Mouse (Mus musculus): ENCODE data around the gene Cmtm3. TPM values are rescaled to one million over a fixed set of nuclear protein-coding genes. Genes with fewer than 3 reads are reported as not detected.
"Not testable (repeated sequence)": the region's sequence is repeated elsewhere in the genome, so short reads cannot be mapped to it uniquely, and the experiment has no call there.

Gene Cmtm3
- total RNA-seq (2014; rRNA removed; ENCODE audit: low replicate concordance): 22.3 and 29.0 TPM in 2 replicates
- 64.6 and 65.2 TPM in 2 replicates for polyA plus RNA-seq (2015; fragmentation: Nextera tagmentation; extraction: Ambion mirVana)

DNA sequence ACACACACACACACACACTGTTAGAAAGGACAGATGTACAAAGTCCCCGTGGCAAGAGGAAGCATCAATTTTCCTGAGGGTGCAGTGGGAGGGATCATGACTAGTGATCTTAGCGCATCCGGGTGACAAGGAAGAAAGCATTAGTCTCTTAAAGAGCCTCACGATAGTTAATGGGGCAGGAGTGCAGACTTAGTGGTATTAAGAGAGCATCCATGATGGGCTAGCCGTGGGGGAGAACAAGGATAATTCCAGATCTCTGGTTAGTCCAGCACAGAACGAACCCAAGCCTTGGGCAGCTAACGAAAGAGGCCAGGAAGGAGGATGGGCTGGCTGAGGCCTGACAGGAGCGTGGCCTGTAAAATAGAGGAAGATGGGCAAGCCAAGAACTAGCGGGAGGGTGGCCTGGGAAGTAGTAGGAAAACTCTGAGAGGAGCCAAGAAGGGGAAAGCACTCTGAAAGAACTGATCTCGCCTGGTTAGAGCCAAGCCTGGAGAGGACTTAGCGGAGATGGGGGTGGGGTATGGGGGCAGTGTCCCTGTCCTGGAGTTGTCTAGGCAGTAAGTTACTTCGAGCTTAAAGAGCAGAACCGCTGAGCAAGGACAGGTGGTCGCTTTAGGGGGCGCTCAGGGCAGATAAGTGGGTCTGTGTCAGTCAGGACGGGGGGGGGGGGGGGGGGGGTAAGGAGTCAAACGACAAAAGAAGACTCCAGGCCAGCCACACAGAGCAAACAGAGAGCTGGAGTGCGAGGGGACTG lies at the start of gene Cmtm3:
Gene Cmtm3 (plus strand): TSS at position 182 of the 754 bp plus-strand sequence.
- TF ChIP-seq EP300 (IDR thresholded peaks at IDR 0.05; ENCODE audit: low read depth): no peak
- TF ChIP-seq CTCF (IDR thresholded peaks at IDR 0.05; ENCODE audit: low read depth): no peak
- Histone ChIP-seq H3K27ac (ENCODE audit: low read depth) (peak within 1 kb of the TSS; percentile 90), H3K27me3 (ENCODE audit: control insufficient read depth, insufficient read depth, low read length) (no peaks in the 10 kb centered on the region)

DNA sequence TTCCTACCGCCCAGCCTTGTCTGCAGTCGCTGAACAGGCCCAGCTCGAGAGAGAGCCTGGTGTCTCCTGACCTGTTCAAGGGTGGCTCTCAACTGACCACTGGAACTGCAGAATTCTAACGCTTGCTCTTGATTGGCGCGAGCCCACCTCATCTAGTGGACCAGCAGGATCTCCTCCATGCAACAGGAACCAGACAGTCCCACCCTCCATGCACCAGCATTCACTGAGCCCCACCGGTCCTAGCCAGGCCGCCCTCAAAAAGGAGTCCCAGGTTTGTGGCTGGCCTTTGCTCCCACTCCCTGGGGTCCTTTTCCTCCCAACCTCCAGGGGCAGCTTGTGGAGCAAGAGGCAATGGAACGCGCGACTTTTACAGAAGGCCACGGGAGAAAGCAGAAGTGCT lies 46.1 kb upstream of the Cmtm3 start, which contains the start of gene Cmtm2a:
Gene Cmtm2a (minus strand): TSS at position 101 of the 400 bp plus-strand sequence.
- not testable (repeated sequence) for H3K4me2 ChIP-seq (ENCODE audit: low read depth, low read length); H3K9ac ChIP-seq (replicated peaks; ENCODE audit: low read depth, low read length); H3K36me3 ChIP-seq (replicated peaks; ENCODE audit: control insufficient read depth, insufficient read depth, low read length); H3K4me1 ChIP-seq (ENCODE audit: control insufficient read depth, insufficient read depth); H3K27me3 ChIP-seq (ENCODE audit: control insufficient read depth, insufficient read depth, low read length); DNase-seq (ENCODE audit: low spot score); H3K27ac ChIP-seq (ENCODE audit: low read depth); H3K9me3 ChIP-seq (replicated peaks; ENCODE audit: control insufficient read depth, low read length); H3K4me3 ChIP-seq (ENCODE audit: low read depth, low read length); ATAC-seq (ENCODE audit: insufficient read depth, low read depth)
- WGBS: 71% methylated on average over 9 of the region's 12 CpGs

More for the DNA sequence above, at the start of gene Cmtm3:
- ATAC-seq (ENCODE audit: insufficient read depth, low read depth): no peak
- H3K4me3 ChIP-seq (ENCODE audit: low read depth, low read length): peak within 1 kb of the TSS; percentile 63
- DNase-seq (ENCODE audit: low spot score): peak; percentile 45
- 24% methylated on average over 17 of the region's 18 CpGs for WGBS
- H3K36me3 ChIP-seq (replicated peaks; ENCODE audit: control insufficient read depth, insufficient read depth, low read length): no peaks in the 10 kb centered on the region; the same call in 1 of the 2 replicates
- no peaks in the 10 kb centered on the region; the same call in 1 of the 2 replicates for H3K4me1 ChIP-seq (ENCODE audit: control insufficient read depth, insufficient read depth)
- peak within 1 kb of the TSS; percentile 85 for H3K4me2 ChIP-seq (ENCODE audit: low read depth, low read length)
- peak within 1 kb of the TSS; percentile 73 for H3K9ac ChIP-seq (replicated peaks; ENCODE audit: low read depth, low read length)
- no peaks in the 10 kb centered on the region for H3K9me3 ChIP-seq (replicated peaks; ENCODE audit: control insufficient read depth, low read length)

DNA sequence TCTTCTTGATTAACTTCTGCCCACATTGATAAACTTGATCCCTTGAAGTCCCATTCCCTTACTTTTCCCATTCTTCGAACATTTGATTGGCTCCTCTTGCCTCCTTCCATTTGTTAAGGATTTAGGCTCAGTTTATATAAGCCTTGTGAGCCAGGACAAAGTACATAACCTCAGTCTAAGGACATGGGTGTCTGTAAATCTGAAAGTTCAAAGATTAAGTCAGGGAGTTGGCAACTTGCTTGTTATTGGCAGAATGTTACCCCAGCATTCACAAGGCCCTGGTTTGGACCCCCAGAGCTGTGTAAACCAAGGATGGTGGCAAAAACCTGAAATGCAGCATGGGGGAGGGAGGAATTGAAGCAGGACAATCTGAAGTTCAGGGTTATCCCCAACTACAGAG lies 44.8 kb upstream of the Cmtm3 start:
- H3K27ac ChIP-seq (ENCODE audit: low read depth): no peak overlapping the region
- no peaks in the 10 kb centered on the region for H3K36me3 ChIP-seq (replicated peaks; ENCODE audit: control insufficient read depth, insufficient read depth, low read length)
- H3K9ac ChIP-seq (replicated peaks; ENCODE audit: low read depth, low read length): no peak overlapping the region
- TF ChIP-seq CTCF (IDR thresholded peaks at IDR 0.05; ENCODE audit: low read depth) (no peak), EP300 (IDR thresholded peaks at IDR 0.05; ENCODE audit: low read depth) (no peak)
- H3K4me1 ChIP-seq (ENCODE audit: control insufficient read depth, insufficient read depth): no peaks in the 10 kb centered on the region
- no peak overlapping the region for H3K4me3 ChIP-seq (ENCODE audit: low read depth, low read length)
- 70% methylated on average over 1 of the region's 1 CpGs for WGBS
- no peaks in the 10 kb centered on the region for H3K9me3 ChIP-seq (replicated peaks; ENCODE audit: control insufficient read depth, low read length)
- no peaks in the 10 kb centered on the region for H3K27me3 ChIP-seq (ENCODE audit: control insufficient read depth, insufficient read depth, low read length)
- ATAC-seq (ENCODE audit: insufficient read depth, low read depth) (no peak), DNase-seq (ENCODE audit: low spot score) (no peak)
- no peak overlapping the region for H3K4me2 ChIP-seq (ENCODE audit: low read depth, low read length)

DNA sequence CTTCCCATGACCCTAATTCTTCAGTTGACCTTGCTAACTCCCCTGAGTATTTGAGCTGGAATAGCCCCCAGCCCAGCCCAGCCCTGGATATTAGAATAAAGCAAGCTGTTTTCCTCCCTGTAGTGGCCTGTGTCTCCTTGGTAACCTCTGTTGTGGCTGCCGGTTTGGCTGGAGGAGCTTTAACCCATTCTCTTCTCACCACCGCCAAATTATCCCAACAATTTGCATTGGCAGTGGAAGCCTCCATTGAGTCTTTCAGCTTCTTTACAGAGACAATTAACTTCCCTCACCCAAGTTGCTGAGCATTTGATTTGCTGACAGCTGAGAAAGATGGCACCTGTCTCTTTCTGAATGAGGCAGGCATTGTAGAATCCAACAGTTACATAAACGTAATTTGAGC lies 37.6 kb upstream of the Cmtm3 start:
- H3K4me1 ChIP-seq (ENCODE audit: control insufficient read depth, insufficient read depth); H3K4me3 ChIP-seq (ENCODE audit: low read depth, low read length); H3K4me2 ChIP-seq (ENCODE audit: low read depth, low read length); H3K27me3 ChIP-seq (ENCODE audit: control insufficient read depth, insufficient read depth, low read length); H3K9me3 ChIP-seq (replicated peaks; ENCODE audit: control insufficient read depth, low read length); DNase-seq (ENCODE audit: low spot score); H3K27ac ChIP-seq (ENCODE audit: low read depth); H3K36me3 ChIP-seq (replicated peaks; ENCODE audit: control insufficient read depth, insufficient read depth, low read length); H3K9ac ChIP-seq (replicated peaks; ENCODE audit: low read depth, low read length): not testable (repeated sequence)
- 26% methylated on average over 3 of the region's 3 CpGs for WGBS
- peak; percentile 49; the same call in 1 of the 2 replicates for ATAC-seq (ENCODE audit: insufficient read depth, low read depth)

DNA sequence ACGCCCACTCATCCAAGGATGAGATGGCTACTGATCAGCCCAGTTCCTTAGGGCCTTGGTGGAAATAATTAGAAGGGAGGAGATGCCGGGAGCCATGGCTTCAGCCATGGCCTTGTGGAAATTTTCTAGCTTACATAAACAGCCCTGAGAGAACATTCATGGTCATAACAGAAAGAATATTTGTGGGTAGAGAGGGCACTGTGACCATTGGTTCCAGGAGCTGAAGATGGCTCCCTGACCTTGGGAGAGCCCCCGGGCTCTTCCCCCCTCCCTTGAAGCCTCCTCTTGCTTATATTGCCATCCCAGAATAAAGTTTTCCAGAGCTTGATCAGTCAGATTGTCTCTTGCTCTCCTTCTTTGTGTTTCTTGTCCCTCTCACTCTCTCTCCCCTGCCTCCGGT lies 36.7 kb upstream of the Cmtm3 start:
- not testable (repeated sequence) for H3K4me3 ChIP-seq (ENCODE audit: low read depth, low read length); H3K27me3 ChIP-seq (ENCODE audit: control insufficient read depth, insufficient read depth, low read length); DNase-seq (ENCODE audit: low spot score); H3K27ac ChIP-seq (ENCODE audit: low read depth); H3K9ac ChIP-seq (replicated peaks; ENCODE audit: low read depth, low read length); H3K4me2 ChIP-seq (ENCODE audit: low read depth, low read length); H3K36me3 ChIP-seq (replicated peaks; ENCODE audit: control insufficient read depth, insufficient read depth, low read length); H3K9me3 ChIP-seq (replicated peaks; ENCODE audit: control insufficient read depth, low read length); ATAC-seq (ENCODE audit: insufficient read depth, low read depth); H3K4me1 ChIP-seq (ENCODE audit: control insufficient read depth, insufficient read depth)
- 81% methylated on average over 4 of the region's 4 CpGs for WGBS

DNA sequence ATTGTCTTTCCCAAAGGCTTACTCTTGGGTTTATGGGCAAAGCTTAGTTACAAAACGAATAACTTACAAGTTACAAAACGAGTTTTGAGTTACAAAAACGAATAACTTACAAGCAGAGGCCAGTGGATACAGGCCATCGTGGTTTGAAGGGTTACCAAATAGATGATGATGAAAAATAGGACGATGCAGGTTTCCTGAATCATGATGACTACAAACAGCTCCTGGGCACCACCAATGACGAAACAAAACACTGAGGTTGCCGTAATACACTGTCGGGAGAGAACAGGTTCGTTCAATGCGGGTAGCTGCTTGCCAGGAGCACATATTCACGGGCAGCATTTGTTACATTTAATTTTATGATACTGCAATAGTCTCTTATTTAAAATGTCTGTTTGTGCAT lies 34.2 kb upstream of the Cmtm3 start:
- TF ChIP-seq CTCF (IDR thresholded peaks at IDR 0.05; ENCODE audit: low read depth): no peak
- no peak for TF ChIP-seq EP300 (IDR thresholded peaks at IDR 0.05; ENCODE audit: low read depth)
- no peaks in the 10 kb centered on the region for H3K36me3 ChIP-seq (replicated peaks; ENCODE audit: control insufficient read depth, insufficient read depth, low read length)
- no peaks in the 10 kb centered on the region for H3K27me3 ChIP-seq (ENCODE audit: control insufficient read depth, insufficient read depth, low read length)
- 76% methylated on average over 11 of the region's 11 CpGs for WGBS
- no peak for ATAC-seq (ENCODE audit: insufficient read depth, low read depth)
- no peaks in the 10 kb centered on the region for H3K4me1 ChIP-seq (ENCODE audit: control insufficient read depth, insufficient read depth)
- no peak overlapping the region for H3K4me3 ChIP-seq (ENCODE audit: low read depth, low read length)
- no peak overlapping the region for H3K4me2 ChIP-seq (ENCODE audit: low read depth, low read length)
- H3K27ac ChIP-seq (ENCODE audit: low read depth): no peak overlapping the region
- no peak overlapping the region for H3K9ac ChIP-seq (replicated peaks; ENCODE audit: low read depth, low read length)
- no peaks in the 10 kb centered on the region for H3K9me3 ChIP-seq (replicated peaks; ENCODE audit: control insufficient read depth, low read length)
- DNase-seq (ENCODE audit: low spot score): no peak

DNA sequence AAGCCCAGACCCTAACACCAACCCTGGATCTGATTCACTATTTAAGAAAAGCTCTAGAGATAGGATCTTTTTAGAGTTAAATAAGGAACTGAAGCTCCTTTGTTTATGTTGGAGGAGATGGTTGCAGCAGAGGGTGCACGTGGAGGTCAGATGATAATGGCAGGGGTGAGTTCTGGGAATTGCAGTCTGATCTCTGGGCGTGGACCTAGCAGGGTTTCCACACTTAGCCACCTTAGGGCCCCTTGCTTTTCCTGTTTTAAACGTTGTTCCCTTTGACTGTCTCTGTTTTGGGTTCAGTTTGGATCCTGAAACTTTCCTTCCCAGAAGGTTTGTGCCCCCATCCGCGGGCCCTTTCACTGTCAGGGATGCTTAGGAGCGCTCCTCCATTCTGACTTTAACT lies 30.9 kb upstream of the Cmtm3 start:
- not testable (repeated sequence) for H3K27ac ChIP-seq (ENCODE audit: low read depth); DNase-seq (ENCODE audit: low spot score); H3K9me3 ChIP-seq (replicated peaks; ENCODE audit: control insufficient read depth, low read length); H3K9ac ChIP-seq (replicated peaks; ENCODE audit: low read depth, low read length); H3K27me3 ChIP-seq (ENCODE audit: control insufficient read depth, insufficient read depth, low read length); H3K4me1 ChIP-seq (ENCODE audit: control insufficient read depth, insufficient read depth); H3K4me2 ChIP-seq (ENCODE audit: low read depth, low read length); H3K4me3 ChIP-seq (ENCODE audit: low read depth, low read length); H3K36me3 ChIP-seq (replicated peaks; ENCODE audit: control insufficient read depth, insufficient read depth, low read length); ATAC-seq (ENCODE audit: insufficient read depth, low read depth)
- WGBS: 45% methylated on average over 6 of the region's 6 CpGs

DNA sequence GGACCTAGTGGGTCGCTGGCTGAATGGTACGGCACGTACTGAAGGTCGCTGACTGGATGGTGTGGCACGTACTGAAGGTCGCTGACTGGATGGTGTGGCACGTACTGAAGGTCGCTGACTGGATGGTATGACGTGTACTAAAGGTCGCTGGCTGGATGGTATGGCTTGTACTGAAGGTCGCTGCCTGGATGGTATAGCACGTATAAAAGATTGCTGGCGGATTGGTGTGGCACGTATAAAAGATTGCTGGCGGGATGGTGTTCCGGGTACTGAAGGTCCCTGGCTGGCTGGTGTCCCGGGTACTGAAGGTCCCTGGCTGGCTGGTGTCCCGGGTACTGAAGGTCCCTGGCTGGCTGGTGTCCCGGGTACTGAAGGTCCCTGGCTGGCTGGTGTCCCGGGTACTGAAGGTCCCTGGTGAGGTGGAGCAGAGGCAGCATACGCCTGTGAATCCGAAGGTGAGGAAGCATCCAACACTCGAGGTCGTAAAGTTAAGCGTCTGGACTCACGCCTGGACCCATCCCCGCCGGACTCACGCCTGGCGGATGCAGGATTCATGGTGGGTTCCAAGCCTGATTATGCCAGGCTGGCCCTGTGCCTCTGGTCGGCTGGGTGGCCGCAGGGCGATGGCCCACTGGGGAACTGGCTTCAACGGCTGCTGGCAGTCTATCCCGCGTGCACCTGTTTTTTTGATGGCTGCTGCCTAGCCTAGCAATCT lies 29.6 kb upstream of the Cmtm3 start, which contains the start of the genes Gm45711 and Cmtm1:
Gene Gm45711 (minus strand): TSS at position 641 of the 715 bp plus-strand sequence.
Gene Cmtm1 (minus strand): TSS at position 705 of the 715 bp plus-strand sequence.
- H3K27ac ChIP-seq (ENCODE audit: low read depth); DNase-seq (ENCODE audit: low spot score); H3K27me3 ChIP-seq (ENCODE audit: control insufficient read depth, insufficient read depth, low read length); H3K9me3 ChIP-seq (replicated peaks; ENCODE audit: control insufficient read depth, low read length); H3K36me3 ChIP-seq (replicated peaks; ENCODE audit: control insufficient read depth, insufficient read depth, low read length); H3K9ac ChIP-seq (replicated peaks; ENCODE audit: low read depth, low read length); H3K4me2 ChIP-seq (ENCODE audit: low read depth, low read length); H3K4me3 ChIP-seq (ENCODE audit: low read depth, low read length); H3K4me1 ChIP-seq (ENCODE audit: control insufficient read depth, insufficient read depth): not testable (repeated sequence)
- ATAC-seq (ENCODE audit: insufficient read depth, low read depth): peak; percentile 71; the same call in 1 of the 2 replicates
- 80% methylated on average over 34 of the region's 36 CpGs for WGBS

Data from heart, postnatal 0 days (tissue).